Mouse (Mus musculus) midbrain, embryonic 12.5 days (tissue): ENCODE data around the gene Syne1. TPM values are rescaled to one million over a fixed set of nuclear protein-coding genes. Genes with fewer than 3 reads are reported as not detected.

Experiments
- ATAC-seq: fragments of 200-750 bp; cut with Nextera tagmentation; 2 replicates; pipeline ENCODE4 v1.8.0; 2017; ENCODE audit warnings: low read depth, moderate TSS enrichment, moderate library complexity; ENCODE audit not compliant: low FRiP score
- H3K27ac ChIP-seq: fragments of 300-500 bp; sonication (generic); replicated peaks from 2 replicates; pipeline ENCODE4 v1.5.1; 2016; ENCODE audit warnings: mild to moderate bottlenecking
- H3K27me3 ChIP-seq: fragments of 300-500 bp; sonication (generic); 2 replicates; pipeline ENCODE4 v1.6.1; 2016; ENCODE audit warnings: mild to moderate bottlenecking
- H3K36me3 ChIP-seq: fragments of 300-500 bp; sonication (generic); 2 replicates; pipeline ENCODE4 v1.6.1; 2016
- H3K4me1 ChIP-seq: fragments of 300-500 bp; sonication (generic); 2 replicates; pipeline ENCODE4 v1.6.1; 2016
- H3K4me2 ChIP-seq: fragments of 300-500 bp; sonication (generic); replicated peaks from 2 replicates; pipeline ENCODE4 v1.6.1; 2016; ENCODE audit warnings: mild to moderate bottlenecking, moderate library complexity
- H3K4me3 ChIP-seq: fragments of 300-500 bp; sonication (generic); 2 replicates; pipeline ENCODE4 v1.5.1; 2016; ENCODE audit warnings: mild to moderate bottlenecking
- H3K9ac ChIP-seq: fragments of 300-500 bp; sonication (generic); replicated peaks from 2 replicates; pipeline ENCODE4 v1.6.1; 2016; ENCODE audit warnings: mild to moderate bottlenecking, moderate library complexity
- H3K9me3 ChIP-seq: fragments of 300-500 bp; sonication (generic); 2 replicates; pipeline ENCODE4 v1.6.1; 2016; ENCODE audit warnings: mild to moderate bottlenecking
- whole genome bisulfite sequencing: fragments of 180-500 bp; shearing (Covaris S2); methylation state at CpG from one replicate; pipeline ENCODE4 v1.1.7; 2016; 5-methylcytosine and 5-hydroxymethylcytosine counted together
- polyA plus RNA-seq: library from polyadenylated mRNA; unstranded; fragments of >200 nt; fragmentation: Nextera tagmentation; extraction: Ambion mirVana; gene quantifications from 2 replicates; pipeline ENCODE4 v1.2.1, GENCODE M21; 2016

The Syne1 gene
- polyA plus RNA-seq, 1 experiment from 2014 or later: 6.0 TPM

DNA sequence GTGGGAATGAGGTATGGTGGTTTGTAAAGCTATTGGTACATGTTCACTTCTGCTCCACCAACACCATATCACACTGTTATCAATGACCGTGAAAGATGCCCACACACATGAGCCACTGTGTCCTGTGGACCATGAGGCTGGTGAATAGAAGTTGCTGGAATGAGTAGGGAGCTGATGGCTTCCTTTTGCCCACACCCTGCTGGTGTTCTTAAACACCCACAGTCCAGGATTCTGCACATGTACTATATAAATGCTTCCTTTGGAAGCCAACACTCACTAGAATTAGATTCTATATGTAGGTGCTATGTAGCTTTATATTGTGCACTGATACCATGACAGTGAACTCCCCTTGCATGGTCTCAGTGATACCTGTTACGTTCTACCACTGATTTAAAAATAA, 574.7 kb downstream of the Syne1 start:
- Histone ChIP-seq H3K4me3 (no peak overlapping the region), H3K36me3 (no peaks in the 10 kb centered on the region), H3K27ac (no peak overlapping the region), H3K4me2 (no peak overlapping the region), H3K4me1 (no peaks in the 10 kb centered on the region), H3K9ac (no peak overlapping the region), H3K27me3 (no peaks in the 10 kb centered on the region), H3K9me3 (no peaks in the 10 kb centered on the region)
- no peak for ATAC-seq
- 90% methylated on average over 2 of the region's 2 CpGs for WGBS

- ATAC-seq: no peak
- 97% methylated on average over 4 of the region's 4 CpGs for WGBS
- H3K27ac ChIP-seq: no peak overlapping the region
- no peaks in the 10 kb centered on the region for H3K9me3 ChIP-seq
- no peaks in the 10 kb centered on the region for H3K27me3 ChIP-seq
- H3K36me3 ChIP-seq: no peaks in the 10 kb centered on the region
- H3K4me3 ChIP-seq: no peak overlapping the region
- no peak overlapping the region for H3K9ac ChIP-seq
- no peaks in the 10 kb centered on the region for H3K4me1 ChIP-seq
- H3K4me2 ChIP-seq: no peak overlapping the region
These were observed 577.0 kb downstream of the Syne1 start for GRCm38 (mm10) chr10:4974246-4974645.

DNA sequence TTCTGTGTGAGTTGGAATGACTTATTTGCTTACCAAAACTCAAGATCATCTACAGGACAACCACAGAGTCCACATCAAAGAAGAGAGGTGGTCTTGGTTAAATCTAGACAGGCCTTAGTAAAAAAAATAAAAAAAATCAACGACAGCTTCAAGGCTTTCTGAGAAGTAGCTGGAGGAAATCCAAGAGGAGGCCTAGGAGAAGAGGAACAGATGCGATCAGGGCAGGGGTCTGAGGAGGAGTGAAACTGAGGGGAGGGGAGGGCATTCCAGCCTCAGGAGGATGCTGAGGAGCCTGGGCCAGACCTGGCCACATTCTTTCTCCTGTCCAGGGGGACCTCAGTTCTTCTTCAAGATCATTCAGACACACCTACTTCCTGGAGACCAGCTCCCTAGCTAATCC, 579.3 kb downstream of the Syne1 start:
- no peaks in the 10 kb centered on the region for H3K36me3 ChIP-seq
- H3K4me2 ChIP-seq: no peak overlapping the region
- H3K9me3 ChIP-seq: no peaks in the 10 kb centered on the region
- H3K9ac ChIP-seq: no peak overlapping the region
- H3K4me1 ChIP-seq: no peaks in the 10 kb centered on the region
- H3K27ac ChIP-seq: no peak overlapping the region
- ATAC-seq: no peak
- WGBS: 78% methylated on average over 2 of the region's 2 CpGs
- no peak overlapping the region for H3K4me3 ChIP-seq
- no peaks in the 10 kb centered on the region for H3K27me3 ChIP-seq

- no peak overlapping the region for H3K9ac ChIP-seq
- no peak overlapping the region for H3K4me3 ChIP-seq
- no peak overlapping the region for H3K4me2 ChIP-seq
- ATAC-seq: no peak
- H3K27me3 ChIP-seq: no peaks in the 10 kb centered on the region
- H3K36me3 ChIP-seq: no peaks in the 10 kb centered on the region
- H3K9me3 ChIP-seq: no peaks in the 10 kb centered on the region
- no peaks in the 10 kb centered on the region for H3K4me1 ChIP-seq
- H3K27ac ChIP-seq: no peak overlapping the region
These were observed 579.7 kb downstream of the Syne1 start for GRCm38 (mm10) chr10:4971586-4971985.

DNA sequence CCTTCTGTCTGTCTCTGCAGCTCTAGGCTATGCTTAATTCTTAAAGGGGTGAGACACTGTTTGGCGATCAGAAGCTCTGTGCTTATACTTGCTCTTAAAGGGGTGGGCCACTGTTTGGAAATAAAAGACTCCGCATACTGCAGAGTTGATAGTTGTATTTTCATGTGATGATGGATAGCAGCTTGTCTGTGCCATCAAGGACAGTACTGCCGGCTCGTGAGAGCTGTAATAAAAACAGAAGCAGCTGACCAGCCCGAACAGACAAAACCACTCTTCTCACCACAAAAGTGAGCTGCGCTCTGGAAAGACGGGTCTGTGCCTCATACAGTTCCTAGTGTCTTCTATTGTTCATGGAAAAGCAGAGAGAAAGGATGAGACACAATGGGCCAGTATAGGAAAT, 580.1 kb downstream of the Syne1 start:
- ATAC-seq: no peak
- WGBS: 81% methylated on average over 7 of the region's 7 CpGs
- Histone ChIP-seq H3K36me3 (no peaks in the 10 kb centered on the region), H3K9me3 (no peaks in the 10 kb centered on the region), H3K27me3 (no peaks in the 10 kb centered on the region), H3K27ac (no peak overlapping the region), H3K9ac (no peak overlapping the region), H3K4me2 (no peak overlapping the region), H3K4me3 (no peak overlapping the region), H3K4me1 (no peaks in the 10 kb centered on the region)

Other genes starting within 250 kb of the Syne1 start
- 1.3 and 1.7 TPM in 2 replicates for gene Myct1, start 42.3 kb upstream of the Syne1 start, polyA plus RNA-seq
- 0.34 TPM in 1 of 2 replicates, not detected in the other for gene Vip, start 87.7 kb upstream of the Syne1 start, polyA plus RNA-seq